In genomic region chr9:18292443-18292922, GRCm38 (mm10) we compare ENCODE assay signal across 8 mouse cellular contexts. TPM values are rescaled to one million over a fixed set of nuclear protein-coding genes. Genes with fewer than 3 reads are reported as not detected.
DNase-seq lines count a peak whose midpoint lies in the region; ATAC-seq lines count a peak whose summit lies in the region.

No protein-coding gene starts in this region.

- H3K27me3 ChIP-seq in kidney, embryonic 15.5 days: no peaks in the 10 kb centered on the region
- H3K27me3 ChIP-seq in hindbrain, embryonic 15.5 days: 0 out of 2 replicates have a peak, but pooled peaks cover 3% of the 10 kb centered on the region
- no peaks in the 10 kb centered on the region for H3K27me3 ChIP-seq in midbrain, embryonic 12.5 days

- under 1% methylated on average over 24 of the region's 24 CpGs for WGBS in kidney, embryonic 15.5 days
- 2% methylated on average over 24 of the region's 24 CpGs for WGBS in hindbrain, embryonic 15.5 days
- WGBS in midbrain, embryonic 12.5 days: 2% methylated on average over 24 of the region's 24 CpGs

- H3K9ac ChIP-seq in kidney, embryonic 15.5 days: peak overlapping the region; percentile 96
- H3K9ac ChIP-seq in hindbrain, embryonic 15.5 days: peak overlapping the region; percentile 93
- H3K9ac ChIP-seq in midbrain, embryonic 12.5 days (replicated peaks): peak overlapping the region; percentile 79

- H3K9me3 ChIP-seq in kidney, embryonic 15.5 days (replicated peaks): no peaks in the 10 kb centered on the region
- H3K9me3 ChIP-seq in hindbrain, embryonic 15.5 days: no peaks in the 10 kb centered on the region
- H3K9me3 ChIP-seq in midbrain, embryonic 12.5 days: no peaks in the 10 kb centered on the region

- peaks cover 11% of the 10 kb centered on the region for H3K4me1 ChIP-seq in kidney, embryonic 15.5 days
- H3K4me1 ChIP-seq in brown adipose tissue, adult 24 weeks (ENCODE audit: control insufficient read depth, insufficient read depth, insufficient read length, low read length): peaks cover 5% of the 10 kb centered on the region
- H3K4me1 ChIP-seq in hindbrain, embryonic 15.5 days (replicated peaks): peaks cover 18% of the 10 kb centered on the region
- peaks cover 11% of the 10 kb centered on the region for H3K4me1 ChIP-seq in midbrain, embryonic 12.5 days

- H3K4me3 ChIP-seq in kidney, embryonic 15.5 days (replicated peaks): peak overlapping the region; percentile 96
- peak overlapping the region; percentile 94 for H3K4me3 ChIP-seq in brown adipose tissue, adult 24 weeks (ENCODE audit: insufficient read depth, low read depth, low read length)
- H3K4me3 ChIP-seq in hindbrain, embryonic 15.5 days: peak overlapping the region; percentile 78
- H3K4me3 ChIP-seq in midbrain, embryonic 12.5 days: peak overlapping the region; percentile 68

- peak overlapping the region; percentile 92 for H3K27ac ChIP-seq in kidney, embryonic 15.5 days
- H3K27ac ChIP-seq in brown adipose tissue, adult 24 weeks (replicated peaks; ENCODE audit: low read depth, low read length): peak overlapping the region; percentile 99
- H3K27ac ChIP-seq in hindbrain, embryonic 15.5 days (replicated peaks): peak overlapping the region; percentile 86
- peak overlapping the region; percentile 76 for H3K27ac ChIP-seq in midbrain, embryonic 12.5 days (replicated peaks)

- peaks cover 11% of the 10 kb centered on the region for H3K36me3 ChIP-seq in kidney, embryonic 15.5 days
- H3K36me3 ChIP-seq in hindbrain, embryonic 15.5 days: peaks cover 4% of the 10 kb centered on the region
- peaks cover 8% of the 10 kb centered on the region; the same call in 1 of the 2 replicates for H3K36me3 ChIP-seq in midbrain, embryonic 12.5 days

- peak overlapping the region; percentile 71 for H3K4me2 ChIP-seq in kidney, embryonic 15.5 days
- H3K4me2 ChIP-seq in hindbrain, embryonic 15.5 days: peak overlapping the region; percentile 95
- H3K4me2 ChIP-seq in midbrain, embryonic 12.5 days (replicated peaks): peak overlapping the region; percentile 81

- no peak for ATAC-seq in kidney, embryonic 15.5 days (replicated peaks; ENCODE audit: low FRiP score)
- no peak for ATAC-seq in hindbrain, embryonic 15.5 days (ENCODE audit: low FRiP score, low read depth)
- peak; percentile 75; the same call in 1 of the 2 replicates for ATAC-seq in midbrain, embryonic 12.5 days (ENCODE audit: low FRiP score, low read depth)

- DNase-seq in kidney, postnatal 14 days: no peak
- no peak for DNase-seq in ovary, postnatal 36 days (ENCODE audit: low spot score)
- DNase-seq in right cerebral cortex, adult 2 months (ENCODE audit: low spot score in 2 of 2): no peak
- no peak for DNase-seq in right cerebral cortex, adult 18-20 months

RNA-seq across cellular contexts. Expression of gene Chordc1, which starts 0.6 kb away (rescaled TPM):
- 130 and 135 TPM in 2 replicates for polyA plus RNA-seq in kidney, embryonic 15.5 days (2015; fragmentation: Nextera tagmentation; extraction: Ambion mirVana)
- polyA plus RNA-seq in brown adipose tissue, adult 24 weeks (2012; ENCODE audit: insufficient read depth, insufficient read length, missing spikeins): 47.3 and 97.9 TPM in 2 replicates
- polyA plus RNA-seq in hindbrain, embryonic 15.5 days (2015; fragmentation: Nextera tagmentation; extraction: Ambion mirVana): 122 and 130 TPM in 2 replicates
- polyA plus RNA-seq in midbrain, embryonic 12.5 days (2016; fragmentation: Nextera tagmentation; extraction: Ambion mirVana): 134 and 159 TPM in 2 replicates
